Mouse (Mus musculus) neural tube, embryonic 14.5 days (tissue): ENCODE measurements around the gene Opalin. TPM values are rescaled to one million over a fixed set of nuclear protein-coding genes. Genes with fewer than 3 reads are reported as not detected.

ENCODE experiments used
- ATAC-seq: fragments of 200-750 bp; cut with Nextera tagmentation; 2 replicates; pipeline ENCODE4 v1.8.0; 2017; ENCODE audit warnings: low read depth, mild to moderate bottlenecking, moderate TSS enrichment, moderate library complexity
- H3K27ac ChIP-seq: fragments of 300-500 bp; sonication (generic); 2 replicates; pipeline ENCODE4 v1.5.1; 2014; ENCODE audit warnings: low read depth, mild to moderate bottlenecking, control low read depth, low read length, moderate library complexity, mixed read lengths
- H3K27me3 ChIP-seq: fragments of 300-500 bp; sonication (generic); 2 replicates; pipeline ENCODE4 v1.6.1; 2014; ENCODE audit warnings: low read length; ENCODE audit not compliant: control insufficient read depth, insufficient read depth
- H3K36me3 ChIP-seq: fragments of 300-500 bp; sonication (generic); 2 replicates; pipeline ENCODE4 v1.6.1; 2014; ENCODE audit warnings: low read length, mixed read lengths; ENCODE audit not compliant: control insufficient read depth, insufficient read depth
- H3K4me1 ChIP-seq: fragments of 300-500 bp; sonication (generic); 2 replicates; pipeline ENCODE4 v1.6.1; 2014; ENCODE audit warnings: low read length; ENCODE audit not compliant: control insufficient read depth, insufficient read depth
- H3K4me2 ChIP-seq: fragments of 300-500 bp; sonication (generic); 2 replicates; pipeline ENCODE4 v1.6.1; 2014; ENCODE audit warnings: mild to moderate bottlenecking, low read depth, low read length, control low read depth
- H3K4me3 ChIP-seq: fragments of 300-500 bp; sonication (generic); 2 replicates; pipeline ENCODE4 v1.5.1; 2014; ENCODE audit warnings: low read depth, low read length, control low read depth, mixed read lengths
- H3K9ac ChIP-seq: fragments of 300-500 bp; sonication (generic); replicated peaks from 2 replicates; pipeline ENCODE4 v1.6.1; 2014; ENCODE audit warnings: low read depth, mild to moderate bottlenecking, control low read depth, low read length, mixed read lengths
- H3K9me3 ChIP-seq: fragments of 300-500 bp; sonication (generic); 2 replicates; pipeline ENCODE4 v1.6.1; 2016; ENCODE audit warnings: low read length; ENCODE audit not compliant: control insufficient read depth
- WGBS: fragments of 180-500 bp; shearing (Covaris S2); extraction: QIAGEN DNeasy Blood & Tissue Kit; methylation state at CpG from one replicate; pipeline ENCODE4 v1.1.7; 2014; 5-methylcytosine and 5-hydroxymethylcytosine counted together
- polyA plus RNA-seq: library from polyadenylated mRNA; unstranded; fragments of >200 nt; fragmentation: Nextera tagmentation; extraction: Ambion mirVana; gene quantifications from 2 replicates; pipeline ENCODE4 v1.2.1, GENCODE M21; 2014

The Opalin gene
- polyA plus RNA-seq, 1 experiment from 2014 or later = 0.07 TPM

DNA sequence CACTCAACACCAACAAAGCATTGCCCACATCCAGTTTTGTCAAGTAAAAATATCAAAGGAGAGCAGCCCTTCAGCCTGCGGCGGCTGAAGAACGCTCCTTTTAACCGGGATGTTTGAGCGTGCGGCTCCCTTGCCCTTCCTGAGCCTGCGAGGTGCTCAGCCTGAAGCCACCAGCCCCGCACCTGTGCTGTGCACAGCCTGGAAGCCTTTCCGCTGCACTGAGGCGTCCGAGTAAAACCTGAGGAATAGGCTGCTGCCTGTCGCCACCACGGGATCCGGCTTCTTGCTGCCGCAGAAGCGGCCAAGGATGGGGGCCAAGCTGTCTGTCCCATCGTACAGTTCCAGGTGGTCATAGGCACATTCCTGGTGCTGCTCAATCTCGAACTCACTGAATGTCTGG lies 11.6 kb upstream of the Opalin start:
- no peaks in the 10 kb centered on the region for H3K4me1 ChIP-seq
- H3K4me2 ChIP-seq = no peak overlapping the region
- no peaks in the 10 kb centered on the region for H3K36me3 ChIP-seq
- 41% methylated on average over 18 of the region's 18 CpGs for WGBS
- no peak overlapping the region for H3K9ac ChIP-seq
- H3K27ac ChIP-seq = no peak overlapping the region
- no peak overlapping the region for H3K4me3 ChIP-seq
- H3K27me3 ChIP-seq = 0 out of 2 replicates have a peak, but pooled peaks cover 2% of the 10 kb centered on the region
- no peaks in the 10 kb centered on the region for H3K9me3 ChIP-seq
- no peak for ATAC-seq

- Histone ChIP-seq H3K36me3 (no peaks in the 10 kb centered on the region), H3K4me1 (no peaks in the 10 kb centered on the region), H3K4me3 (no peak overlapping the region), H3K27me3 (0 out of 2 replicates have a peak, but pooled peaks cover 2% of the 10 kb centered on the region), H3K4me2 (no peak overlapping the region), H3K27ac (no peak overlapping the region), H3K9me3 (no peaks in the 10 kb centered on the region), H3K9ac (no peak overlapping the region)
- 24% methylated on average over 4 of the region's 4 CpGs for WGBS
- ATAC-seq = no peak
Observed at GRCm38 (mm10) chr19:41087901-41088300, 11.0 kb upstream of the Opalin start.

DNA sequence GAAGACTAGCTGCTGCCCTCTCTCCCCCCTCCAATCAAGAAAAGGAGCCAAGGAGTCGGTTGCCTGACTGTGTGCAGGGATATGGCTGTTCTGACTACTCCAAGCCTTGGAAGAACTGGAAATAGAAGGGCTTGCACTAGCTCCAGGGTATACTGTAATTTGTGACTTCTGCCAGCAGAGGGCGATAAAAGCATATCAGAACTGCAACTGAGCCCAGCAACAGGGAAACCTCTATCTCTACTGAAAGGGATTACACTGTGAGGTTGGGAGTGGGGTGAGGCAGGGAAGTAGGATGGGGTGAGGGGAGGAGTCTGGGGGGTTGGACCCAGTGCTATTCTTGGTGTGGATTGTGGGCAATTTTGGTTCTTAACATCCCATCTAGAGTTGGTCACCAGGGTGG lies 9.8 kb upstream of the Opalin start:
- Histone ChIP-seq H3K36me3 (no peaks in the 10 kb centered on the region), H3K4me1 (no peaks in the 10 kb centered on the region), H3K9me3 (no peaks in the 10 kb centered on the region), H3K9ac (no peak overlapping the region), H3K4me3 (no peak overlapping the region), H3K4me2 (no peak overlapping the region), H3K27ac (no peak overlapping the region), H3K27me3 (0 out of 2 replicates have a peak, but pooled peaks cover 2% of the 10 kb centered on the region)
- 4% methylated on average over 2 of the region's 2 CpGs for WGBS
- ATAC-seq = peak; percentile 73

DNA sequence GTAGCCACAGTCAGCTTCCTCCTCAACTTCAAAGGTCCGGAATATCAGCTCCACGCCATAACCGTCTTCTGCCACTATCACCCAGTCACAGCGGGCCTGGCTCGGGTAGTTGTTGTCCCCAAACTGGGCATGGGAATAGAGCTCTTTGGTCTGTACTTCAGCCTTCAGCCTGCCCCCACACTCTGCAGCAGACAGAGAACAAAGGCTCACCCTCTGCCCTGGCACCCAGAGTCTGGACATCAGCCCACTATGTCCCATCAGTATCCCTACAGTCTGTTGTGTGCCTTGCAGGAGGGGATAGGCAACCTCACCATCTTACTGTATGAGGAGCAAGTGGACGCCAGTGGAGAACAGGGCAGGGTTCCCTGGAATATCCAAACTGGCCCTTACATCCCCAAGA lies 9.4 kb upstream of the Opalin start:
- H3K4me2 ChIP-seq = no peak overlapping the region
- H3K27me3 ChIP-seq = 0 out of 2 replicates have a peak, but pooled peaks cover 2% of the 10 kb centered on the region
- no peaks in the 10 kb centered on the region for H3K36me3 ChIP-seq
- H3K9ac ChIP-seq = no peak overlapping the region
- no peak overlapping the region for H3K4me3 ChIP-seq
- no peak; the same call in 1 of the 2 replicates for ATAC-seq
- H3K4me1 ChIP-seq = no peaks in the 10 kb centered on the region
- 85% methylated on average over 6 of the region's 6 CpGs for WGBS
- H3K9me3 ChIP-seq = no peaks in the 10 kb centered on the region
- H3K27ac ChIP-seq = no peak overlapping the region

DNA sequence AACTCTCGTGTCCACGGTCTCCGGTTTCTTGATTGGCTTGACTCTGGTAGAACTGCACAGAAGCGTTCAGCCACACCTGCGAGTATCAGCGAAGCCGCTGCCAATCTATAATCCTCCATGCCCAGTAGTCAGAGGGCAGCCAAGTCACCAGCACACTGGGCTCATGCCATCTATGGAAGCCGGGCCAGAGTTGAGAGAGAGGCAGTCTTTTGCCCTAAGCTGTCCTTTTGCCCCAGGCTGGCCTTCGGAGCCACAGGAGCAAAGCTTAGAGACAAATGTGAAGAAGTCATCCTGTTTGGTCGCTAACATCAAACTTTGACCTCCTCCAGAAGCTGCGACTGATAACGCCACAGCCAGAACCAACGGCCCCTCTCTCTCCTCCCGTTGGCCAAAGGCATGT lies 6.7 kb upstream of the Opalin start:
- 95% methylated on average over 14 of the region's 14 CpGs for WGBS
- Histone ChIP-seq H3K4me2 (no peak overlapping the region), H3K36me3 (no peaks in the 10 kb centered on the region), H3K9ac (no peak overlapping the region), H3K4me3 (no peak overlapping the region), H3K27me3 (no peaks in the 10 kb centered on the region), H3K27ac (no peak overlapping the region), H3K9me3 (no peaks in the 10 kb centered on the region), H3K4me1 (no peaks in the 10 kb centered on the region)
- ATAC-seq = no peak

DNA sequence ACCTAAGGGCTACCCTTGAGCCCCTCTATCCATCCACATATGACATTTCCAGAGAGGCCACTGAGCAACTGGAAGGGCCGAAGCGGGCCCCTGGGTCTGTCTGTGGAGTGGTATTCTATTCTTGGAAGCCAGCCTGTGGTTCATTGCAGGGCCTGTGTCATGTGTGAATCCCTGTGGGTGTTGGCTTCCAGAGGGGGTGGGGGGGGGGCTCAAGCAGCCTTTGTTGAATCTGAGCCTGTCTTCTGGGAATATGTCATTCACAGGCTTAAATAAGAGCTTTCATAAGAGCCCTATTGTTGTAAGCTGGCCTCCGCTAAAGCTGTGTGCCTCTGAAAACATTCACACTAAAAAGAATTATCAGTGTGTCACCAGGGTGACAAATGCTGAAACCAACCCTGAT lies 4.7 kb upstream of the Opalin start:
- Histone ChIP-seq H3K27me3 (no peaks in the 10 kb centered on the region), H3K9ac (no peak overlapping the region), H3K9me3 (no peaks in the 10 kb centered on the region), H3K36me3 (no peaks in the 10 kb centered on the region), H3K4me2 (no peak overlapping the region), H3K27ac (no peak overlapping the region), H3K4me1 (no peaks in the 10 kb centered on the region), H3K4me3 (no peak overlapping the region)
- 39% methylated on average over 3 of the region's 3 CpGs for WGBS
- no peak for ATAC-seq

GRCm38 (mm10) chr19:41073746-41074455 lies 3.0 kb downstream of the Opalin start:
- no peak for ATAC-seq

DNA sequence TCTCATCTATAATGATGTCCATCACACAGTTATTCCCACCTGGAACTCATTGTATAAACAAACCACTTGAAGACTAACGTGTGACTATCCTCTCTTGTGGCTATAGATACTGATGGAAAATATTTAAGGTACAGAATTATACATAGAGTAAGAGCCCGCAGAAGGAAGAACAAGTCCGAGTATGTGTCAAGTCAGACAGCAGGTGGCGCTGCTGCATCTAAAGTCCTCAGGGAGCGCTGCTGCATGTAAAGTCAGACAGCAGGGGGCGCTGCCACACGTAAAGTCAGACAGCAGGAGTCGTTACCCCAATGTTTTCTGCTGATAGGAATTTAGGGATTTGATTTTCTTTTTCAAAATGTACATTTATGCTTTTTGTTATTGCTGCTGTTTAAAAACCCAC lies 5.4 kb downstream of the Opalin start:
- no peak overlapping the region for H3K9ac ChIP-seq

More at GRCm38 (mm10) chr19:41073746-41074455, 3.0 kb downstream of the Opalin start:
- Histone ChIP-seq H3K27me3 (no peaks in the 10 kb centered on the region), H3K4me3 (no peak overlapping the region), H3K4me2 (no peak overlapping the region), H3K36me3 (no peaks in the 10 kb centered on the region), H3K9ac (no peak overlapping the region), H3K4me1 (no peaks in the 10 kb centered on the region), H3K27ac (no peak overlapping the region), H3K9me3 (no peaks in the 10 kb centered on the region)
- 89% methylated on average over 14 of the region's 14 CpGs for WGBS

GRCm38 (mm10) chr19:41054702-41055101 lies 22.2 kb downstream of the Opalin start:
- Histone ChIP-seq H3K4me1 (no peaks in the 10 kb centered on the region), H3K27me3 (no peaks in the 10 kb centered on the region), H3K36me3 (no peaks in the 10 kb centered on the region), H3K4me3 (no peak overlapping the region), H3K4me2 (no peak overlapping the region), H3K27ac (no peak overlapping the region), H3K9me3 (no peaks in the 10 kb centered on the region), H3K9ac (no peak overlapping the region)
- 73% methylated on average over 4 of the region's 4 CpGs for WGBS
- no peak for ATAC-seq

More for the DNA sequence above, 5.4 kb downstream of the Opalin start:
- Histone ChIP-seq H3K4me2 (no peak overlapping the region), H3K9me3 (no peaks in the 10 kb centered on the region), H3K27me3 (no peaks in the 10 kb centered on the region), H3K36me3 (no peaks in the 10 kb centered on the region), H3K27ac (no peak overlapping the region), H3K4me1 (no peaks in the 10 kb centered on the region), H3K4me3 (no peak overlapping the region)
- WGBS = 8% methylated on average over 8 of the region's 8 CpGs
- ATAC-seq = no peak
